Mouse (Mus musculus): ENCODE results near the gene Fgf8.

DNA sequence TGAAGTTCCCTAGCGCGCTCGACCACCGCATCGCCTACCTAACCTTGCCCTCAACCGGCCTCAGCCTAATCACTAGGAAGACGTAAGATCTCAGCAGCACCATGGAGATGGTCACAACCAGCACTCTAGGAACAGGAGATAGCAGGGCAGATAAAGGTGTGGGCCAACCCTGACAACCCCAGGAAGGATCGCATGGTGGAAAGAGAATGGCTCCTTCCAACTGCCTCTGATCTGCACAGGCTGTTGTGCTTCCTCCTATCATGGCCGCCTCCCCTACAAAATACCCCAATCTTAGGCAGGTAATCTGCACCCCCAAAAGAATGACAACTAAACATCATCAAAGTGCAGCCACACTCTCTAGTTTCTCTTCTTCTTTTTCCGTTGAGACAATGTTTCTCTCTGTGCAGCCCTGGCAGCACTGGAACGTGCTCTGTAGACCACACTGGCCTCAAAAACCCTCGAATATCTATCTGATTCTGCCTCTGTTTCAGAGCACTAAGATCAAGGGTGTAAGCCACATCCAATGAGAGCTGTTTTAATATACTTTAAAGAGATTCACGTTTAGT is 37.7 kb upstream of the Fgf8 start:
- no peak for TF ChIP-seq CTCF (IDR thresholded peaks at IDR 0.05; ENCODE audit: insufficient read depth, low read length)
- no peak for TF ChIP-seq POLR2A (IDR thresholded peaks at IDR 0.05; ENCODE audit: borderline replicate concordance, extremely low read depth, low read depth, low read length)

Data from lung, adult 2 months (tissue).